Mouse (Mus musculus) limb, embryonic 12.5 days (tissue): ENCODE measurements around the gene Dnah2. TPM values are rescaled to one million over a fixed set of nuclear protein-coding genes. Genes with fewer than 3 reads are reported as not detected.
A peak's percentile ranks its signal among the peaks of the same experiment; 100 is the strongest.

Experiments used
- ATAC-seq: fragments of 200-750 bp; cut with Nextera tagmentation; 2 replicates; pipeline ENCODE4 v1.8.0; 2017; ENCODE audit warnings: low read depth, moderate TSS enrichment; ENCODE audit not compliant: insufficient number of reproducible peaks, insufficient read depth, low FRiP score, low TSS enrichment
- H3K27ac ChIP-seq: fragments of 300-500 bp; sonication (generic); 2 replicates; pipeline ENCODE4 v1.5.1; 2016; ENCODE audit warnings: mild to moderate bottlenecking, moderate library complexity
- H3K27me3 ChIP-seq: fragments of 300-500 bp; sonication (generic); 2 replicates; pipeline ENCODE4 v1.6.1; 2016; ENCODE audit warnings: mild to moderate bottlenecking, moderate library complexity
- H3K36me3 ChIP-seq: fragments of 300-500 bp; sonication (generic); 2 replicates; pipeline ENCODE4 v1.6.1; 2016; ENCODE audit warnings: mild to moderate bottlenecking, moderate library complexity
- H3K4me1 ChIP-seq: fragments of 300-500 bp; sonication (generic); replicated peaks from 2 replicates; pipeline ENCODE4 v1.6.1; 2016
- H3K4me2 ChIP-seq: fragments of 300-500 bp; sonication (generic); 2 replicates; pipeline ENCODE4 v1.6.1; 2016; ENCODE audit warnings: mild to moderate bottlenecking, moderate library complexity
- H3K4me3 ChIP-seq: fragments of 300-500 bp; sonication (generic); replicated peaks from 2 replicates; pipeline ENCODE4 v1.5.1; 2016; ENCODE audit warnings: mild to moderate bottlenecking
- H3K9ac ChIP-seq: fragments of 300-500 bp; sonication (generic); replicated peaks from 2 replicates; pipeline ENCODE4 v1.6.1; 2016; ENCODE audit warnings: mild to moderate bottlenecking, moderate library complexity
- H3K9me3 ChIP-seq: fragments of 300-500 bp; sonication (generic); 2 replicates; pipeline ENCODE4 v1.6.1; 2016; ENCODE audit warnings: mild to moderate bottlenecking, moderate library complexity
- WGBS: fragments of 180-500 bp; shearing (Covaris S2); methylation state at CpG from one replicate; pipeline ENCODE4 v1.1.7; 2016; 5-methylcytosine and 5-hydroxymethylcytosine counted together
- polyA plus RNA-seq: library from polyadenylated mRNA; unstranded; fragments of >200 nt; fragmentation: Nextera tagmentation; extraction: Ambion mirVana; gene quantifications from 2 replicates; pipeline ENCODE4 v1.2.1, GENCODE M21; 2016

Gene Dnah2
- polyA plus RNA-seq, 1 experiment from 2014 or later: 1.9 TPM

GRCm38 (mm10) chr11:69582230-69582805, 33.4 kb upstream of the Dnah2 start:
- Histone ChIP-seq H3K27ac (no peak overlapping the region), H3K27me3 (no peaks in the 10 kb centered on the region), H3K4me1 (peaks cover 25% of the 10 kb centered on the region), H3K4me2 (peak overlapping the region; percentile 89), H3K9me3 (no peaks in the 10 kb centered on the region), H3K9ac (peak overlapping the region; percentile 83; the same call in 1 of the 2 replicates), H3K36me3 (peaks cover 33% of the 10 kb centered on the region), H3K4me3 (peak overlapping the region; percentile 84)
- WGBS: 75% methylated on average over 9 of the region's 9 CpGs
- no peak for ATAC-seq

GRCm38 (mm10) chr11:69581814-69582213, 32.9 kb upstream of the Dnah2 start:
- H3K4me1 ChIP-seq: peaks cover 30% of the 10 kb centered on the region
- peak overlapping the region; percentile 97 for H3K27ac ChIP-seq
- H3K4me2 ChIP-seq: peak overlapping the region; percentile 89
- H3K4me3 ChIP-seq: peak overlapping the region; percentile 84
- WGBS: 1% methylated on average over 8 of the region's 8 CpGs
- no peaks in the 10 kb centered on the region for H3K27me3 ChIP-seq
- ATAC-seq: no peak
- peak overlapping the region; percentile 83 for H3K9ac ChIP-seq
- H3K9me3 ChIP-seq: no peaks in the 10 kb centered on the region
- H3K36me3 ChIP-seq: peaks cover 33% of the 10 kb centered on the region

- WGBS: 1% methylated on average over 36 of the region's 36 CpGs
These were observed 32.3 kb upstream of the Dnah2 start for GRCm38 (mm10) chr11:69581147-69581688.

GRCm38 (mm10) chr11:69580572-69581146, 31.7 kb upstream of the Dnah2 start:
- Histone ChIP-seq H3K4me3 (peak overlapping the region; percentile 84), H3K4me1 (peaks cover 30% of the 10 kb centered on the region), H3K27ac (peak overlapping the region; percentile 97), H3K27me3 (no peaks in the 10 kb centered on the region), H3K4me2 (peak overlapping the region; percentile 89), H3K9me3 (no peaks in the 10 kb centered on the region), H3K36me3 (peaks cover 32% of the 10 kb centered on the region), H3K9ac (peak overlapping the region; percentile 83)
- no peak for ATAC-seq
- 0% methylated on average over 25 of the region's 25 CpGs for WGBS

More at GRCm38 (mm10) chr11:69581147-69581688, 32.3 kb upstream of the Dnah2 start:
- Histone ChIP-seq H3K9ac (peak overlapping the region; percentile 83), H3K4me1 (peaks cover 30% of the 10 kb centered on the region), H3K36me3 (peaks cover 29% of the 10 kb centered on the region), H3K9me3 (no peaks in the 10 kb centered on the region), H3K4me2 (peak overlapping the region; percentile 89), H3K27me3 (no peaks in the 10 kb centered on the region), H3K4me3 (peak overlapping the region; percentile 84), H3K27ac (peak overlapping the region; percentile 97)
- peak; percentile 73 for ATAC-seq

- peak within 1 kb of the TSS; percentile 97 for H3K27ac ChIP-seq
- peak within 1 kb of the TSS; percentile 84 for H3K4me3 ChIP-seq
- H3K9ac ChIP-seq: peak within 1 kb of the TSS; percentile 87
- H3K9me3 ChIP-seq: no peaks in the 10 kb centered on the region
- H3K36me3 ChIP-seq: peaks cover 35% of the 10 kb centered on the region
- no peaks in the 10 kb centered on the region for H3K27me3 ChIP-seq
- H3K4me1 ChIP-seq: peaks cover 30% of the 10 kb centered on the region
- ATAC-seq: peak; percentile 52
- H3K4me2 ChIP-seq: peak within 1 kb of the TSS; percentile 89
- WGBS: under 1% methylated on average over 13 of the region's 13 CpGs
These were observed 31.2 kb upstream of the Dnah2 start, which contains the start of the genes Wrap53 and Trp53 for GRCm38 (mm10) chr11:69580091-69580514. Gene Wrap53, minus strand, starts transcription at chr11:69580255. Gene Trp53, plus strand, starts transcription at chr11:69580359.

GRCm38 (mm10) chr11:69579128-69580017, 30.5 kb upstream of the Dnah2 start:
- peaks cover 30% of the 10 kb centered on the region for H3K4me1 ChIP-seq
- peaks cover 36% of the 10 kb centered on the region for H3K36me3 ChIP-seq

GRCm38 (mm10) chr11:69578301-69578700, 29.4 kb upstream of the Dnah2 start:
- WGBS: 10% methylated on average over 15 of the region's 15 CpGs
- H3K36me3 ChIP-seq: peaks cover 40% of the 10 kb centered on the region

More at GRCm38 (mm10) chr11:69579128-69580017, 30.5 kb upstream of the Dnah2 start:
- Histone ChIP-seq H3K27ac (peak overlapping the region; percentile 97), H3K4me3 (peak overlapping the region; percentile 84), H3K9ac (peak overlapping the region; percentile 87), H3K9me3 (no peaks in the 10 kb centered on the region), H3K4me2 (peak overlapping the region; percentile 89), H3K27me3 (no peaks in the 10 kb centered on the region)
- peak; percentile 88 for ATAC-seq
- WGBS: 2% methylated on average over 39 of the region's 39 CpGs

GRCm38 (mm10) chr11:69576307-69576706, 27.4 kb upstream of the Dnah2 start:
- Histone ChIP-seq H3K4me3 (no peak overlapping the region), H3K9me3 (no peaks in the 10 kb centered on the region), H3K4me2 (no peak overlapping the region), H3K27me3 (no peaks in the 10 kb centered on the region), H3K36me3 (peaks cover 52% of the 10 kb centered on the region), H3K27ac (no peak overlapping the region), H3K4me1 (peaks cover 19% of the 10 kb centered on the region), H3K9ac (no peak overlapping the region)
- 78% methylated on average over 5 of the region's 5 CpGs for WGBS
- no peak for ATAC-seq

More at GRCm38 (mm10) chr11:69578301-69578700, 29.4 kb upstream of the Dnah2 start:
- Histone ChIP-seq H3K9ac (peak overlapping the region; percentile 87), H3K4me3 (peak overlapping the region; percentile 84), H3K4me2 (peak overlapping the region; percentile 89), H3K9me3 (no peaks in the 10 kb centered on the region), H3K27me3 (no peaks in the 10 kb centered on the region), H3K27ac (no peak overlapping the region; the same call in 1 of the 2 replicates), H3K4me1 (peaks cover 30% of the 10 kb centered on the region)
- ATAC-seq: no peak

- H3K4me3 ChIP-seq: no peak overlapping the region
- no peak for ATAC-seq
- no peak overlapping the region for H3K9ac ChIP-seq
- 62% methylated on average over 3 of the region's 3 CpGs for WGBS
- H3K4me2 ChIP-seq: no peak overlapping the region
- peaks cover 19% of the 10 kb centered on the region for H3K4me1 ChIP-seq
- no peaks in the 10 kb centered on the region for H3K9me3 ChIP-seq
- H3K27ac ChIP-seq: no peak overlapping the region
- no peaks in the 10 kb centered on the region for H3K27me3 ChIP-seq
- H3K36me3 ChIP-seq: peaks cover 63% of the 10 kb centered on the region
These were observed 26.3 kb upstream of the Dnah2 start for GRCm38 (mm10) chr11:69575220-69575619.

- no peak overlapping the region for H3K9ac ChIP-seq
- peaks cover 45% of the 10 kb centered on the region for H3K4me1 ChIP-seq
- no peak overlapping the region for H3K4me2 ChIP-seq
- no peak overlapping the region for H3K4me3 ChIP-seq
- no peak for ATAC-seq
- 57% methylated on average over 8 of the region's 8 CpGs for whole genome bisulfite sequencing
- peaks cover 73% of the 10 kb centered on the region for H3K36me3 ChIP-seq
- no peak overlapping the region for H3K27ac ChIP-seq
- H3K9me3 ChIP-seq: no peaks in the 10 kb centered on the region
- H3K27me3 ChIP-seq: no peaks in the 10 kb centered on the region
These were observed 16.2 kb upstream of the Dnah2 start for GRCm38 (mm10) chr11:69565131-69565530.
